Mouse (Mus musculus) heart, adult 2 months (tissue): ENCODE measurements around the gene Igfbp3. TPM values are rescaled to one million over a fixed set of nuclear protein-coding genes. Genes with fewer than 3 reads are reported as not detected.

ENCODE experiments used
- DNase-seq, 2 experiments: peaks; one replicate each; pipeline ENCODE4 v3.0.0; 2021
- H3K27ac ChIP-seq: fragments of 200-600 bp; 2 replicates; pipeline ENCODE4 v1.8.1; 2022
- H3K27me3 ChIP-seq: fragments of 200-500 bp; 2 replicates; pipeline ENCODE4 v1.6.1; 2012; ENCODE audit warnings: mild to moderate bottlenecking, low read length, inconsistent platforms, mixed read lengths; ENCODE audit not compliant: control insufficient read depth, insufficient read depth
- H3K36me3 ChIP-seq: fragments of 200-500 bp; 2 replicates; pipeline ENCODE4 v1.6.1; 2012; ENCODE audit warnings: low read length, inconsistent platforms; ENCODE audit not compliant: control insufficient read depth, insufficient read depth
- H3K4me1 ChIP-seq: fragments of 200-500 bp; 2 replicates; pipeline ENCODE4 v1.6.1; 2011; ENCODE audit warnings: low read length; ENCODE audit not compliant: control insufficient read depth, insufficient read depth
- H3K4me3 ChIP-seq: fragments of 200-600 bp; 2 replicates; pipeline ENCODE4 v1.8.1; 2022
- H3K79me2 ChIP-seq: fragments of 200-500 bp; replicated peaks from 2 replicates; pipeline ENCODE4 v1.6.1; 2012; ENCODE audit warnings: mild to moderate bottlenecking, inconsistent platforms, low read length, moderate library complexity, mixed read lengths; ENCODE audit not compliant: control insufficient read depth, insufficient read depth
- H3K9ac ChIP-seq: fragments of 200-500 bp; 2 replicates; pipeline ENCODE4 v1.6.1; 2012; ENCODE audit warnings: low read depth, mild to moderate bottlenecking, control low read depth, inconsistent platforms, low read length, mixed read lengths
- CTCF ChIP-seq: fragments of 200-600 bp; IDR thresholded peaks from 2 replicates; pipeline ENCODE4 v1.8.1; 2022; ENCODE audit warnings: antibody characterized with exemption, mild to moderate bottlenecking, moderate library complexity
- EP300 ChIP-seq: fragments of 200-500 bp; IDR thresholded peaks from 2 replicates; pipeline ENCODE4 v1.6.1; 2011; ENCODE audit warnings: low read depth, low read length, control low read depth; ENCODE audit not compliant: insufficient read depth
- POLR2A ChIP-seq: fragments of 200-500 bp; IDR thresholded peaks from 2 replicates; pipeline ENCODE4 v1.6.1; 2011; ENCODE audit warnings: mild to moderate bottlenecking, low read depth, low read length, control low read depth; ENCODE audit not compliant: insufficient read depth
- WGBS: fragments of 180-500 bp; shearing (Covaris S2); methylation state at CpG from one replicate; pipeline ENCODE4 v1.1.7; 2018; 5-methylcytosine and 5-hydroxymethylcytosine counted together
- intact Hi-C: fragments of 180-260 bp; cut with DNase I; formaldehyde crosslinking; loops from one replicate; pipeline ENCODE4 v1.15.1; 2025
- polyA plus RNA-seq: library from polyadenylated mRNA; depleted of rRNA; stranded (reverse); fragments of >200 nt; gene quantifications from 2 replicates; pipeline ENCODE4 v1.2.3, GENCODE M21; 2012; rRNA removed
- total RNA-seq, 2 experiments: library from RNA; stranded (reverse); gene quantifications; 2 replicates each; pipeline ENCODE4 v1.2.3; 2021

Igfbp3 gene
- total and polyA plus RNA-seq, 3 experiments = 20.8 to 40.4 (median 32.2) TPM

DNA sequence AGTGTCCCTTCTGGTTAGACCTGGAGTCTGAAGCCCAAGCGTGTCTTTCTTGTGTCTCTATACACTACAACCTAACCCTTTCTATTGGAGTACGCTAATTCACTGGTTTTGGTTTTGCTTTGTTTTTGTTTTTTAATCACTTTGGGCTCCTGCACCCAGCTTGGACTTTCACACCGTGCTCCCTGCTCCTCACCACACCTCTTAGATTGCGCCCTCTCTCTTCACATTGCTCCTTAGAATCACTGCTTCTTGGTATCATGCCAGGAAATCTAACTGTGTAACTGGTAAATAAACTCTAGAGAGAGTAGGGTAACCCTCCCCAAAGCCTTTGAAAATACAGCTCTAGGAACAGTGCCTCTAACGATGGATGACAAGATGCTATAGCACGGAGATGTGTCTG lies 55.5 kb downstream of the Igfbp3 start:
- intact Hi-C loops = no loop called here
- Histone ChIP-seq H3K27ac (no peak overlapping the region), H3K27me3 (no peaks in the 10 kb centered on the region), H3K4me3 (no peak overlapping the region), H3K79me2 (no peaks in the 10 kb centered on the region), H3K4me1 (no peaks in the 10 kb centered on the region), H3K36me3 (no peaks in the 10 kb centered on the region), H3K9ac (no peak overlapping the region)
- DNase-seq = no peak
- no peak for TF ChIP-seq CTCF
- TF ChIP-seq EP300 = no peak
- TF ChIP-seq POLR2A = no peak
- 94% methylated on average over 6 of the region's 6 CpGs for WGBS

DNA sequence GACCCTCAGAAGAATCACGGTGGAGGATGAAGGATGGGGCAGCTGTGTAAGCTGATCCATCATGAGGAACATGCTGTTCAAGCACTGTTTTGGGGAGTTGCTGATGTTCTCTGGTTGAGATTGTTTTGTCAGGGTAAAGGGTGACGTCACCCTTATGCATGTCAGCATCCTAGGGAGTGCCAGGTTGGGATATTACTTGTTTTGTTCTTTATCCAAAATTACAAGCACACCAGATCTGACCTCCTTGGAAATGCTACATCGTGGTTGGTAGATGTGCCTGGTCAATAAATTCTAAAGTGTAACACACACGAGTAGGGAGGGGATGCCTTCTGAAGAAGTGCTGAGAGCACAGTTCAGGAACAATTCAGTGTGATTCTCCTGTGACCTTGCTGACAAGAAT lies 57.3 kb downstream of the Igfbp3 start:
- Histone ChIP-seq H3K27ac (no peak overlapping the region), H3K9ac (no peak overlapping the region), H3K79me2 (no peaks in the 10 kb centered on the region), H3K27me3 (no peaks in the 10 kb centered on the region), H3K4me3 (no peak overlapping the region), H3K36me3 (no peaks in the 10 kb centered on the region), H3K4me1 (no peaks in the 10 kb centered on the region)
- WGBS = 68% methylated on average over 4 of the region's 4 CpGs
- intact Hi-C loops = no loop called here
- TF ChIP-seq CTCF = no peak
- DNase-seq = no peak

Other genes starting within 250 kb of the Igfbp3 start
- 1 to 10 TPM; 1.2 to 1.6 TPM for gene Adcy1, start 150.4 kb downstream of the Igfbp3 start, total RNA-seq
- gene Adcy1, start 150.4 kb downstream of the Igfbp3 start, polyA plus RNA-seq = 2.3 and 3.7 TPM in 2 replicates
- gene Gm11985, start 25.4 kb downstream of the Igfbp3 start, total RNA-seq = not detected
- not detected in 2 replicates for gene Gm11985, start 25.4 kb downstream of the Igfbp3 start, polyA plus RNA-seq
- not detected for gene Igfbp1, start 16.1 kb downstream of the Igfbp3 start, total RNA-seq
- not detected in 2 replicates for gene Igfbp1, start 16.1 kb downstream of the Igfbp3 start, polyA plus RNA-seq